ENCODE assay signal across 27 mouse cellular contexts in the genomic region with DNA sequence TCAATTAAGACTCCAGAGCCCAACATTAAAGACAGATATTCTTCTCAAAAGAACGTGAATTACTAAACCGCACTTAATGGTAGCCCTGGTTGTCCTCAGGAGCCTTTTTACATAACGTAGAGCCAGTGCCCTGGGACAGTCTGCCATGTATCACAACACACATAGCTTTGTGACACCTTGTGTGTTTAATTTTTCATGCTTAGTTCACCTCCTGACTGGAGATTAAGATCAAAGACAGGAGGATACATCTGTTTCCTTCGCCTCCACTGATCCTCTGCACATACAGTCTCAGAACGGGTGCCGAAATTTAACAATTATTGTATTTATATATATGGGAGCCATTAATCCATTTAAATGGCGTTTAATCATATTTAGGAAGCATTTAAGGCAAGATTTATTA.
DNase-seq lines count a peak whose midpoint lies in the region; ATAC-seq and TF ChIP-seq lines count a peak whose summit lies in the region.
"Had no signal": no experiment of that assay in that cellular context is flagged by ENCODE, and none has a peak within 500 bp of the region (broad histone marks: within the 10 kb centered on the region; RNA-seq: fewer than 3 reads in every experiment).

No protein-coding gene starts in this region.

- H3K27ac ChIP-seq in lung, embryonic 14.5 days (ENCODE audit: low read depth) = no peak overlapping the region
- H3K27ac ChIP-seq in hindbrain, embryonic 11.5 days (ENCODE audit: low read depth, low read length) = no peak overlapping the region
- H3K27ac ChIP-seq: embryonic facial prominence, embryonic 10.5 days; embryonic facial prominence, embryonic 12.5 days; forebrain, embryonic 13.5 days; forebrain, embryonic 15.5 days had no signal

- 31% methylated on average over 7 of the region's 7 CpGs for WGBS in lung, embryonic 14.5 days
- 86% methylated on average over 7 of the region's 7 CpGs for WGBS in hindbrain, embryonic 11.5 days

- H3K9ac ChIP-seq in lung, embryonic 14.5 days = no peak overlapping the region
- H3K9ac ChIP-seq in hindbrain, embryonic 11.5 days (ENCODE audit: low read depth, low read length) = no peak overlapping the region
- H3K9ac ChIP-seq: embryonic facial prominence, embryonic 12.5 days; forebrain, embryonic 13.5 days; forebrain, embryonic 15.5 days; forebrain, postnatal 0 days had no signal

- H3K4me1 ChIP-seq in lung, embryonic 14.5 days (ENCODE audit: insufficient read depth) = no peaks in the 10 kb centered on the region
- H3K4me1 ChIP-seq in hindbrain, embryonic 11.5 days (replicated peaks; ENCODE audit: control insufficient read depth, insufficient read depth, low read length) = no peaks in the 10 kb centered on the region
- H3K4me1 ChIP-seq: embryonic facial prominence, embryonic 10.5 days; embryonic facial prominence, embryonic 12.5 days; forebrain, embryonic 13.5 days; forebrain, embryonic 15.5 days had no signal

- no peak for TF ChIP-seq CTCF in lung, embryonic 14.5 days (IDR thresholded peaks at IDR 0.05; ENCODE audit: low read depth)

- no peak overlapping the region for H3K4me2 ChIP-seq in lung, embryonic 14.5 days
- H3K4me2 ChIP-seq in hindbrain, embryonic 11.5 days (replicated peaks; ENCODE audit: low read depth, low read length) = no peak overlapping the region
- H3K4me2 ChIP-seq: embryonic facial prominence, embryonic 12.5 days; forebrain, embryonic 13.5 days; forebrain, embryonic 15.5 days had no signal

- DNase-seq in lung, embryonic 14.5 days = peak; percentile 35
- no peak for DNase-seq in lung, adult 18-20 months
- peak; percentile 21 for DNase-seq in thymus, postnatal 0 days (ENCODE audit: low spot score)
- no peak for DNase-seq in thymus, postnatal 10 days (ENCODE audit: low spot score in 2 of 2)
- no peak for DNase-seq in cerebellum, postnatal 36 days
- DNase-seq in hindbrain, embryonic 11.5 days (ENCODE audit: low spot score) = no peak
- DNase-seq: adrenal gland, adult 8-10 months; adrenal gland, postnatal 14 days; adrenal gland, postnatal 36 days; B cell, adult 2 months; cerebellum, adult 11-12 months; cerebellum, adult 2 months; cerebellum, adult 9-10 months; cerebellum, postnatal 10 days; cerebellum, postnatal 25 days; forebrain, postnatal 0 days had no signal

- no peaks in the 10 kb centered on the region for H3K36me3 ChIP-seq in lung, embryonic 14.5 days (ENCODE audit: insufficient read depth)
- no peaks in the 10 kb centered on the region for H3K36me3 ChIP-seq in hindbrain, embryonic 11.5 days (ENCODE audit: control insufficient read depth, insufficient read depth, low read length)
- H3K36me3 ChIP-seq: embryonic facial prominence, embryonic 10.5 days; embryonic facial prominence, embryonic 12.5 days; forebrain, embryonic 15.5 days; G1E had no signal

- no peaks in the 10 kb centered on the region for H3K9me3 ChIP-seq in lung, embryonic 14.5 days (ENCODE audit: low read depth, low read length)
- no peaks in the 10 kb centered on the region for H3K9me3 ChIP-seq in hindbrain, embryonic 11.5 days (ENCODE audit: control insufficient read depth, low read length)
- H3K9me3 ChIP-seq: embryonic facial prominence, embryonic 10.5 days; embryonic facial prominence, embryonic 12.5 days; forebrain, embryonic 13.5 days; forebrain, embryonic 15.5 days; G1E had no signal

- ATAC-seq in lung, embryonic 14.5 days (ENCODE audit: insufficient read depth) = peak; percentile 52; the same call in 1 of the 2 replicates
- peak; percentile 45 for ATAC-seq in common myeloid progenitor, adult 5-6 weeks (replicated peaks; ENCODE audit: low read depth, poor library complexity, severe bottlenecking)
- 0 out of 2 replicates have a peak, but pooled peaks have one; percentile 26 for ATAC-seq in megakaryocyte progenitor cell, adult 5-6 weeks (replicated peaks; ENCODE audit: poor library complexity)
- no peak for ATAC-seq in hindbrain, embryonic 11.5 days (ENCODE audit: low FRiP score)
- ATAC-seq: activated CD4-positive, CD25-positive, alpha-beta regulatory T cell, adult 4 months; CD4-positive, CD25-positive, alpha-beta regulatory T cell, adult 4 months; forebrain, embryonic 13.5 days; forebrain, embryonic 15.5 days; forebrain, postnatal 0 days; Patski had no signal

- no peak overlapping the region for H3K4me3 ChIP-seq in lung, embryonic 14.5 days (ENCODE audit: low read depth, low read length)
- no peak overlapping the region for H3K4me3 ChIP-seq in hindbrain, embryonic 11.5 days (ENCODE audit: low read depth, low read length)
- H3K4me3 ChIP-seq: embryonic facial prominence, embryonic 10.5 days; embryonic facial prominence, embryonic 12.5 days; forebrain, embryonic 13.5 days; forebrain, embryonic 15.5 days had no signal

- no peaks in the 10 kb centered on the region for H3K27me3 ChIP-seq in lung, embryonic 14.5 days (ENCODE audit: insufficient read depth, low read length)
- no peaks in the 10 kb centered on the region for H3K27me3 ChIP-seq in hindbrain, embryonic 11.5 days (ENCODE audit: control insufficient read depth, insufficient read depth, low read length)
- H3K27me3 ChIP-seq: CH12.LX; embryonic facial prominence, embryonic 12.5 days; forebrain, embryonic 13.5 days; forebrain, embryonic 15.5 days; Patski had no signal

Comparison
In these comparisons a context has a peak if more than half of its experiments do, and no peak if none do; other contexts are left out.
1. DNase-seq: peak in lung, embryonic 14.5 days (single experiment) and thymus, postnatal 0 days (single experiment); none in lung, adult 18-20 months (0 of 2), thymus, postnatal 10 days (0 of 2), cerebellum, postnatal 36 days (0 of 2) and hindbrain, embryonic 11.5 days (single experiment).